In genomic region chr1:186609793-186610233, GRCm38 (mm10) we compare ENCODE assay signal across 8 mouse cellular contexts.
A peak's percentile ranks its signal among the peaks of the same experiment; 100 is the strongest.
DNase-seq lines count a peak whose midpoint lies in the region; ATAC-seq lines count a peak whose summit lies in the region.

No protein-coding gene starts in this region.

- WGBS in intestine, embryonic 16.5 days, result 18% methylated on average over 9 of the region's 10 CpGs
- 18% methylated on average over 9 of the region's 10 CpGs for WGBS in midbrain, embryonic 10.5 days

- no peak overlapping the region for H3K9ac ChIP-seq in intestine, embryonic 16.5 days (ENCODE audit: low read depth, low read length)

- H3K27ac ChIP-seq in intestine, embryonic 16.5 days (ENCODE audit: low read length), result peak overlapping the region; percentile 48; the same call in 1 of the 2 replicates
- H3K27ac ChIP-seq in midbrain, embryonic 10.5 days (replicated peaks), result peak overlapping the region; percentile 64

- no peaks in the 10 kb centered on the region for H3K36me3 ChIP-seq in intestine, embryonic 16.5 days (ENCODE audit: control insufficient read depth, insufficient read depth, low read length)
- no peaks in the 10 kb centered on the region for H3K36me3 ChIP-seq in midbrain, embryonic 10.5 days

- H3K4me2 ChIP-seq in intestine, embryonic 16.5 days (ENCODE audit: low read depth, low read length), result peak overlapping the region; percentile 37

- H3K27me3 ChIP-seq in intestine, embryonic 16.5 days (replicated peaks; ENCODE audit: control insufficient read depth, insufficient read depth, low read length), result no peaks in the 10 kb centered on the region
- no peaks in the 10 kb centered on the region for H3K27me3 ChIP-seq in midbrain, embryonic 10.5 days (ENCODE audit: low read depth, poor library complexity, severe bottlenecking)

- peak; percentile 8 to 17 for DNase-seq in left cerebral cortex, adult 18-20 months (ENCODE audit: low spot score in 2 of 2)
- DNase-seq in left cerebral cortex, postnatal 36 days (ENCODE audit: low spot score in 2 of 2), result no peak
- peak; percentile 24 for DNase-seq in embryo, embryonic 11.5 days (ENCODE audit: low read depth, low spot score)
- DNase-seq in heart, adult 11 months, result peak; percentile 95
- peak; percentile 50 for DNase-seq in midbrain, embryonic 10.5 days (ENCODE audit: low spot score)
- DNase-seq in spleen, postnatal 14 days (ENCODE audit: low spot score in 2 of 2), result no peak

- intact Hi-C loops in left cerebral cortex, postnatal 36 days (cut with DNase I), result loop anchor here (10.0 kb wide), 1 partner anchor 95 kb away; the partner anchor contains the start of gene Tgfb2

- no peaks in the 10 kb centered on the region for H3K9me3 ChIP-seq in intestine, embryonic 16.5 days (ENCODE audit: control insufficient read depth, low read length)
- no peaks in the 10 kb centered on the region for H3K9me3 ChIP-seq in midbrain, embryonic 10.5 days (replicated peaks)

- ATAC-seq in intestine, embryonic 16.5 days, result peak; percentile 79
- no peak for ATAC-seq in megakaryocyte progenitor cell, adult 5-6 weeks (replicated peaks; ENCODE audit: poor library complexity)

- no peak overlapping the region for H3K4me3 ChIP-seq in intestine, embryonic 16.5 days (ENCODE audit: low read length)
- H3K4me3 ChIP-seq in midbrain, embryonic 10.5 days, result peak overlapping the region; percentile 9

- H3K4me1 ChIP-seq in intestine, embryonic 16.5 days (ENCODE audit: control insufficient read depth, insufficient read depth, low read length), result peaks cover 8% of the 10 kb centered on the region; the same call in 1 of the 2 replicates
- H3K4me1 ChIP-seq in midbrain, embryonic 10.5 days, result peaks cover 11% of the 10 kb centered on the region

Comparison
In these comparisons a context has a peak if more than half of its experiments do, and no peak if none do; other contexts are left out.
1. DNase-seq: peak in left cerebral cortex, adult 18-20 months (2 of 2), embryo, embryonic 11.5 days (single experiment), heart, adult 11 months (single experiment) and midbrain, embryonic 10.5 days (single experiment); none in left cerebral cortex, postnatal 36 days (0 of 2) and spleen, postnatal 14 days (0 of 2).